Mouse (Mus musculus) CD8-positive naive resting alpha-beta T cell, adult 2 months (primary cell): ENCODE measurements around the gene Gabrr1.

Source experiments
- DNase-seq, 2 experiments: peaks; one replicate each; pipeline ENCODE4 v3.0.0; 2022; ENCODE audit warnings: low read depth in 2 of 2, low spot score in 2 of 2

Gene Gabrr1

GRCm38 (mm10) chr4:33207551-33207950 is 75.2 kb downstream of the Gabrr1 start:
- no peak for DNase-seq

- peak; percentile 30 to 35 for DNase-seq
Observed at GRCm38 (mm10) chr4:33208881-33209841, 76.8 kb downstream of the Gabrr1 start, which contains the start of gene Srsf12. TSS of gene Srsf12 (plus strand) at chr4:33208991.
